Mouse (Mus musculus): Measurements from ENCODE around the gene Aldh3a2.

DNA sequence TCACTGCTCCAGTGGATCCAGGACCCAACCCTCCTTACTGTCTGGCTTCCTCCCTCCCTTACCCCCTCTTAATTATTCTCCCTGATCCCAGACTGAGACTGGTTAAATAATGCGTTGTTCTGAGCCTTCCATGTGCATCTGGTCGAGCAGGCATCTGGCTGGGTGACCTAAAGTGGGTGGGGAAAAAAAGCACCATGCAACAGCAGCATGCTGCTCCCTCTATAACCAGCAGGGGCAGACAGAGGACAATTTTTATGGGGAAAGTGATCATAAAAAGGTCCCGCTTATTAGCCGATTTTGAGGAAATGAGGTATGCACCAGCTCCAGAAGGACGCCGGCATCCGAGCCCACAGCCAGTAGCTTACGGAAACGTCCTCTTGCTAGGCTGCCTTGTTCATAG is 35.9 kb downstream of the Aldh3a2 start:
- TF ChIP-seq CTCF (IDR thresholded peaks at IDR 0.05; ENCODE audit: insufficient read depth, low read depth, low read length) (peak; percentile 44; the same call in 1 of the 2 replicates), POLR2A (IDR thresholded peaks at IDR 0.05; ENCODE audit: insufficient read depth, low read depth, low read length) (no peak)
